Mouse (Mus musculus) liver, postnatal 0 days (tissue): ENCODE results near the gene Kctd14. TPM values are rescaled to one million over a fixed set of nuclear protein-coding genes. Genes with fewer than 3 reads are reported as not detected.

Experiments
- ATAC-seq: fragments of 200-750 bp; cut with Nextera tagmentation; 2 replicates; pipeline ENCODE4 v1.8.0; 2017; ENCODE audit warnings: mild to moderate bottlenecking, moderate library complexity
- DNase-seq: peaks from one replicate; pipeline ENCODE4 v3.0.0-alpha.2; 2016
- H3K27ac ChIP-seq: fragments of 300-500 bp; sonication (generic); 2 replicates; pipeline ENCODE4 v1.5.1; 2014; ENCODE audit warnings: antibody characterized with exemption, moderate library complexity, mild to moderate bottlenecking, low read depth
- H3K27me3 ChIP-seq: fragments of 300-500 bp; sonication (generic); 2 replicates; pipeline ENCODE4 v1.6.1; 2014; ENCODE audit warnings: low read length, control low read depth, mixed read lengths; ENCODE audit not compliant: insufficient read depth
- H3K36me3 ChIP-seq: fragments of 300-500 bp; sonication (generic); replicated peaks from 2 replicates; pipeline ENCODE4 v1.6.1; 2014; ENCODE audit warnings: mild to moderate bottlenecking, control low read depth, low read length, moderate library complexity, mixed read lengths; ENCODE audit not compliant: insufficient read depth
- H3K4me1 ChIP-seq: fragments of 300-500 bp; sonication (generic); 2 replicates; pipeline ENCODE4 v1.6.1; 2014; ENCODE audit warnings: antibody characterized with exemption, mild to moderate bottlenecking, control low read depth; ENCODE audit not compliant: insufficient read depth
- H3K4me2 ChIP-seq: fragments of 300-500 bp; sonication (generic); 2 replicates; pipeline ENCODE4 v1.6.1; 2014; ENCODE audit warnings: low read depth, mild to moderate bottlenecking, low read length, moderate library complexity, mixed read lengths
- H3K4me3 ChIP-seq: fragments of 300-500 bp; sonication (generic); 2 replicates; pipeline ENCODE4 v1.5.1; 2014; ENCODE audit warnings: low read depth, low read length
- H3K9ac ChIP-seq: fragments of 300-500 bp; sonication (generic); replicated peaks from 2 replicates; pipeline ENCODE4 v1.6.1; 2014; ENCODE audit warnings: mild to moderate bottlenecking, moderate library complexity
- H3K9me3 ChIP-seq: fragments of 300-500 bp; sonication (generic); 2 replicates; pipeline ENCODE4 v1.6.1; 2016; ENCODE audit warnings: mild to moderate bottlenecking, control low read depth, low read length, mixed read lengths
- CTCF ChIP-seq: sonication (generic); IDR thresholded peaks from 2 replicates; pipeline ENCODE4 v1.5.1; 2016; ENCODE audit warnings: antibody characterized with exemption, low read depth
- EP300 ChIP-seq: IDR thresholded peaks from 2 replicates; pipeline ENCODE4 v1.6.1; 2016; ENCODE audit warnings: antibody characterized with exemption, low read depth, mild to moderate bottlenecking
- WGBS: fragments of 180-500 bp; shearing (Covaris S2); extraction: QIAGEN DNeasy Blood & Tissue Kit; methylation state at CpG from one replicate; pipeline ENCODE4 v1.1.7; 2014; ENCODE audit not compliant: insufficient replicate concordance; 5-methylcytosine and 5-hydroxymethylcytosine counted together
- polyA plus RNA-seq: library from polyadenylated mRNA; unstranded; fragments of >200 nt; fragmentation: Nextera tagmentation; extraction: Ambion mirVana; gene quantifications from 2 replicates; pipeline ENCODE4 v1.2.1, GENCODE M21; 2015

The Kctd14 gene
- polyA plus RNA-seq, 1 experiment from 2014 or later, result 5.0 TPM

- Histone ChIP-seq H3K27me3 (no peaks in the 10 kb centered on the region), H3K4me1 (peaks cover 16% of the 10 kb centered on the region), H3K4me3 (peak overlapping the region; percentile 81), H3K4me2 (peak overlapping the region; percentile 91), H3K27ac (no peak overlapping the region), H3K9me3 (no peaks in the 10 kb centered on the region), H3K9ac (no peak overlapping the region), H3K36me3 (peaks cover 7% of the 10 kb centered on the region; the same call in 1 of the 2 replicates)
- no peak for ATAC-seq
- WGBS, result 17% methylated on average over 3 of the region's 3 CpGs
- DNase-seq, result no peak
- TF ChIP-seq CTCF (no peak), EP300 (no peak)
Observed at GRCm38 (mm10) chr7:97480290-97480689, 29.2 kb downstream of the Kctd14 start.

- ATAC-seq, result peak; percentile 100
- DNase-seq, result peak; percentile 91
- Histone ChIP-seq H3K36me3 (peaks cover 11% of the 10 kb centered on the region; the same call in 1 of the 2 replicates), H3K27ac (peak within 1 kb of the TSS; percentile 91), H3K9ac (peak within 1 kb of the TSS; percentile 75), H3K9me3 (no peaks in the 10 kb centered on the region), H3K4me3 (peak within 1 kb of the TSS; percentile 81), H3K27me3 (no peaks in the 10 kb centered on the region), H3K4me1 (peaks cover 16% of the 10 kb centered on the region), H3K4me2 (peak within 1 kb of the TSS; percentile 91)
- 1% methylated on average over 24 of the region's 24 CpGs for WGBS
- peak; percentile 55 for TF ChIP-seq CTCF
- peak; percentile 67; the same call in 1 of the 2 replicates for TF ChIP-seq EP300
Observed at GRCm38 (mm10) chr7:97480821-97481339, 29.8 kb downstream of the Kctd14 start, which contains the start of gene Ints4. TSS of gene Ints4 (plus strand) at chr7:97480956.

GRCm38 (mm10) chr7:97483378-97483777 lies 32.3 kb downstream of the Kctd14 start:
- no peaks in the 10 kb centered on the region for H3K9me3 ChIP-seq
- no peak overlapping the region for H3K4me3 ChIP-seq
- WGBS, result 82% methylated on average over 2 of the region's 2 CpGs
- H3K4me1 ChIP-seq, result peaks cover 16% of the 10 kb centered on the region
- H3K27me3 ChIP-seq, result no peaks in the 10 kb centered on the region
- ATAC-seq (no peak), DNase-seq (no peak)
- TF ChIP-seq CTCF, result no peak
- no peak for TF ChIP-seq EP300
- H3K9ac ChIP-seq, result no peak overlapping the region
- no peak overlapping the region for H3K27ac ChIP-seq
- peaks cover 25% of the 10 kb centered on the region for H3K36me3 ChIP-seq
- H3K4me2 ChIP-seq, result no peak overlapping the region

DNA sequence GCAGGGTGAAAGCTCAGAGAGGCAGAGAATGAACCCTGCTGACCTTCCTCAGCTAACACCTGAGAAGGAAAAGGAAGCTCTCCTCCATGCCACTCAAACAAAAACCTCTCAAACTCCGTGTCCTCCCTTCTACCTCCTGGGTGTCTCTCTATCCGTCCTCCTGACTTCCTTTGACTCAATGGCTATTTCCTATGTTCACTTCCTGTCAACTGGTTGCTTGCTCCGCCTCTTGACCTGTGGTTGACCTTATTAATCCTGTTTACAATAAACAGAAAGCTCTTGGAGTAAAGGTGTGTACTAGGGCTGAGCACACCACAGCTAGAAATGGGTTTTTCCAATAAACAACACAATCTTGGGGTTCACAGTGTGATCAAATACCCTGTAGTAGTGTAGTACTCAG lies 40.0 kb downstream of the Kctd14 start:
- TF ChIP-seq EP300 (no peak), CTCF (no peak)
- H3K27me3 ChIP-seq, result no peaks in the 10 kb centered on the region
- H3K36me3 ChIP-seq, result peaks cover 38% of the 10 kb centered on the region
- H3K9ac ChIP-seq, result no peak overlapping the region
- WGBS, result 62% methylated on average over 3 of the region's 3 CpGs
- no peaks in the 10 kb centered on the region for H3K4me1 ChIP-seq
- ATAC-seq, result no peak
- no peak overlapping the region for H3K4me2 ChIP-seq
- no peak overlapping the region for H3K27ac ChIP-seq
- DNase-seq, result no peak
- H3K9me3 ChIP-seq, result no peaks in the 10 kb centered on the region
- H3K4me3 ChIP-seq, result no peak overlapping the region

- H3K9me3 ChIP-seq, result no peaks in the 10 kb centered on the region
- no peak overlapping the region for H3K27ac ChIP-seq
- ATAC-seq (no peak), DNase-seq (no peak)
- peaks cover 27% of the 10 kb centered on the region for H3K36me3 ChIP-seq
- no peak overlapping the region for H3K4me2 ChIP-seq
- TF ChIP-seq CTCF (no peak), EP300 (no peak)
- H3K27me3 ChIP-seq, result no peaks in the 10 kb centered on the region
- H3K9ac ChIP-seq, result no peak overlapping the region
- H3K4me3 ChIP-seq, result no peak overlapping the region
- H3K4me1 ChIP-seq, result no peaks in the 10 kb centered on the region
- 74% methylated on average over 4 of the region's 4 CpGs for WGBS
Observed at GRCm38 (mm10) chr7:97492420-97492819, 41.3 kb downstream of the Kctd14 start.

DNA sequence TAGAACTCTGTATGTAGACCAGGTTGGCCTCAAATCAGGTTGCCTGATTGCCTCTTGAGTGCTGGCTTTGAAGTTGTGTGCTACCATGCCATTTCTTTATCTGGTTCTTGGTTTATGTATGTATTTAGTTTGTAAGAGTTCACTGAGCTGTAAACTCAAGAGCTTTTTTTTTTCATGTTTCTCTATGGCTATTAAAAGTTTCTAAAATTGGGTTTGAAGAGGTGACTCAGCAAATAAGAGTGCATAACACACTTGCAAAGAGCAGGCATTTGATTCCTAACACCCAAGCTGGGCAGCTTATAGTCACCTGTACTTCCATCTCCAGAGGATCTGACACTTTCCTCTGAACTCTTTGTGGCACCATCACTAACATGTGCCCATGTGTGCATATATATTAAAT lies 43.9 kb downstream of the Kctd14 start:
- TF ChIP-seq EP300, result no peak
- no peak for TF ChIP-seq CTCF
- ATAC-seq (no peak), DNase-seq (no peak)
- Histone ChIP-seq H3K27ac (no peak overlapping the region), H3K36me3 (peaks cover 20% of the 10 kb centered on the region), H3K4me2 (no peak overlapping the region), H3K4me3 (no peak overlapping the region), H3K4me1 (no peaks in the 10 kb centered on the region), H3K9ac (no peak overlapping the region), H3K27me3 (no peaks in the 10 kb centered on the region), H3K9me3 (no peaks in the 10 kb centered on the region)
